ENCODE assay signal across 10 mouse cellular contexts in the genomic region with DNA sequence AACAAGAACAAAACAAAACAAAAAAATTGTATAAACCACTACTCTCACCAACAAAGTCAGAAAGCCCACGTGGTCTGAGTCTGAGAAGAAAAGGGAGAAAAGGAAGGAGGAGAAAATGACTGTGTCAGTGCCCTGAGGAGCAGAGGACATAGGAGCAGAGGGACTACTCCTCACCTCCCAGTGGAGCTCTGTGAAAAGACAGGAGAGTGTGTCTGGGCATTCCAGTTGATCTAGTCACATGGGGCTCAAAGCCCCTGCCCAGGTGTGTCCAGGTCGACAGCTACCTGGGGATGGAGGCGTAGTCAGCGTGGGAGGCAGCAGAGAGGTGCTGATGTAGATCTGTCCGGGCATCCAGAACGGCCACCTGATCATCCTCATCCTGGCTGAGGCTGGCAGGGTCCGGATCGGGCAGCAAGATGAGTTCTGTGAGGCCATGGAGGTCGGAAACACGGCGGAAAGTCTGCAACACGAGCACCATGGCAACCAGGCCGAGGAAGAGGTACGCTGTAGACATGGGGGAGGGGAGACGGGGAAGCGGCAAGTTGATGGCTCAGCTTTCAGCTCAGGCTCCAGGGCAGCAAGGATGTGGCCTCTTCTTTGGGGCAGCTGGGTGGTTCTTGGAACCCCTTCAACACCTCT. TPM values are rescaled to one million over a fixed set of nuclear protein-coding genes. Genes with fewer than 3 reads are reported as not detected.
DNase-seq lines count a peak whose midpoint lies in the region; ATAC-seq lines count a peak whose summit lies in the region.
"Had no signal": no experiment of that assay in that cellular context is flagged by ENCODE, and none has a peak within 500 bp of the region (broad histone marks: within the 10 kb centered on the region; RNA-seq: fewer than 3 reads in every experiment).

No protein-coding gene starts in this region.

- ATAC-seq in neural tube, embryonic 11.5 days (ENCODE audit: insufficient read depth, low FRiP score, low TSS enrichment) = no peak
- 0 out of 2 replicates have a peak, but pooled peaks have one; percentile 65 for ATAC-seq in hindbrain, embryonic 14.5 days (ENCODE audit: low FRiP score)
- peak; percentile 50; the same call in 1 of the 2 replicates for ATAC-seq in neural tube, embryonic 13.5 days (ENCODE audit: low read depth)

- H3K4me3 ChIP-seq in neural tube, embryonic 11.5 days (ENCODE audit: low read depth, low read length) = no peak overlapping the region
- peak overlapping the region; percentile 51 for H3K4me3 ChIP-seq in embryonic facial prominence, embryonic 10.5 days
- no peak overlapping the region; the same call in 1 of the 2 replicates for H3K4me3 ChIP-seq in hindbrain, embryonic 14.5 days (replicated peaks; ENCODE audit: low read length)
- no peak overlapping the region for H3K4me3 ChIP-seq in neural tube, embryonic 13.5 days

- no peaks in the 10 kb centered on the region for H3K9me3 ChIP-seq in neural tube, embryonic 11.5 days (ENCODE audit: control insufficient read depth, low read length)
- H3K9me3 ChIP-seq in embryonic facial prominence, embryonic 10.5 days = peaks cover 10% of the 10 kb centered on the region
- H3K9me3 ChIP-seq in hindbrain, embryonic 14.5 days (ENCODE audit: control insufficient read depth, low read length) = peaks cover 3% of the 10 kb centered on the region; the same call in 1 of the 2 replicates
- no peaks in the 10 kb centered on the region; the same call in 1 of the 2 replicates for H3K9me3 ChIP-seq in neural tube, embryonic 13.5 days

- H3K36me3 ChIP-seq in neural tube, embryonic 11.5 days (ENCODE audit: control insufficient read depth, insufficient read depth, low read length) = no peaks in the 10 kb centered on the region
- H3K36me3 ChIP-seq in embryonic facial prominence, embryonic 10.5 days (replicated peaks) = no peaks in the 10 kb centered on the region
- H3K36me3 ChIP-seq in hindbrain, embryonic 14.5 days (replicated peaks; ENCODE audit: control insufficient read depth, insufficient read depth) = no peaks in the 10 kb centered on the region
- H3K36me3 ChIP-seq in neural tube, embryonic 13.5 days = no peaks in the 10 kb centered on the region

- no peak overlapping the region for H3K27ac ChIP-seq in neural tube, embryonic 11.5 days (ENCODE audit: low read depth, low read length)
- peak overlapping the region; percentile 80 for H3K27ac ChIP-seq in embryonic facial prominence, embryonic 10.5 days (replicated peaks)
- no peak overlapping the region for H3K27ac ChIP-seq in hindbrain, embryonic 14.5 days
- H3K27ac ChIP-seq in neural tube, embryonic 13.5 days (replicated peaks) = no peak overlapping the region

- peaks cover 5% of the 10 kb centered on the region for H3K4me1 ChIP-seq in neural tube, embryonic 11.5 days (ENCODE audit: control insufficient read depth, insufficient read depth, low read length)
- peaks cover 16% of the 10 kb centered on the region for H3K4me1 ChIP-seq in embryonic facial prominence, embryonic 10.5 days
- peaks cover 10% of the 10 kb centered on the region for H3K4me1 ChIP-seq in hindbrain, embryonic 14.5 days (replicated peaks; ENCODE audit: control insufficient read depth, insufficient read depth, low read length)
- peaks cover 9% of the 10 kb centered on the region for H3K4me1 ChIP-seq in neural tube, embryonic 13.5 days (replicated peaks)

- peak overlapping the region; percentile 20; the same call in 1 of the 2 replicates for H3K4me2 ChIP-seq in neural tube, embryonic 11.5 days (ENCODE audit: low read depth)
- peak overlapping the region; percentile 34; the same call in 1 of the 2 replicates for H3K4me2 ChIP-seq in hindbrain, embryonic 14.5 days (replicated peaks)
- H3K4me2 ChIP-seq in neural tube, embryonic 13.5 days = peak overlapping the region; percentile 38

- 12% methylated on average over 16 of the region's 16 CpGs for WGBS in neural tube, embryonic 11.5 days
- WGBS in embryonic facial prominence, embryonic 10.5 days = 9% methylated on average over 16 of the region's 16 CpGs
- 12% methylated on average over 16 of the region's 16 CpGs for WGBS in hindbrain, embryonic 14.5 days
- WGBS in neural tube, embryonic 13.5 days = 19% methylated on average over 16 of the region's 16 CpGs

- peak; percentile 41 for DNase-seq in neural tube, embryonic 11.5 days (ENCODE audit: low spot score)
- no peak for DNase-seq in neural tube, embryonic 10.5 days (ENCODE audit: extremely low spot score, low spot score)
- DNase-seq in embryonic facial prominence, embryonic 10.5 days (ENCODE audit: low spot score) = peak; percentile 76
- DNase-seq in hindbrain, embryonic 14.5 days (ENCODE audit: low spot score) = no peak
- DNase-seq in gastrocnemius, postnatal 25 days = no peak
- DNase-seq in ovary, postnatal 36 days (ENCODE audit: low spot score) = no peak
- no peak for DNase-seq in urinary bladder, adult 18-20 months (ENCODE audit: low spot score in 2 of 2)
- DNase-seq: cerebellum, adult 18-20 months; gastrocnemius, postnatal 36 days had no signal

- peak overlapping the region; percentile 35; the same call in 1 of the 2 replicates for H3K9ac ChIP-seq in neural tube, embryonic 11.5 days (ENCODE audit: low read length)
- peak overlapping the region; percentile 20; the same call in 1 of the 2 replicates for H3K9ac ChIP-seq in hindbrain, embryonic 14.5 days
- H3K9ac ChIP-seq in neural tube, embryonic 13.5 days = peak overlapping the region; percentile 54

- no peaks in the 10 kb centered on the region for H3K27me3 ChIP-seq in neural tube, embryonic 11.5 days (ENCODE audit: control insufficient read depth, insufficient read depth, low read length)
- H3K27me3 ChIP-seq in embryonic facial prominence, embryonic 10.5 days (replicated peaks; ENCODE audit: low read depth, poor library complexity, severe bottlenecking) = peaks cover 9% of the 10 kb centered on the region
- H3K27me3 ChIP-seq in hindbrain, embryonic 14.5 days (ENCODE audit: control insufficient read depth, insufficient read depth, low read length) = no peaks in the 10 kb centered on the region
- peaks cover 5% of the 10 kb centered on the region for H3K27me3 ChIP-seq in neural tube, embryonic 13.5 days

RNA-seq across cellular contexts. Expression of a gene that starts 7.4 kb away (rescaled TPM):
- 0.41 and 1.2 TPM in 2 replicates for polyA plus RNA-seq in neural tube, embryonic 11.5 days (2014; fragmentation: Nextera tagmentation; extraction: Ambion mirVana)
- 0.74 and 1.1 TPM in 2 replicates for polyA plus RNA-seq in embryonic facial prominence, embryonic 10.5 days (2016; fragmentation: Nextera tagmentation; extraction: Ambion mirVana)
- 0.66 and 0.78 TPM in 2 replicates for polyA plus RNA-seq in hindbrain, embryonic 14.5 days (2014; fragmentation: Nextera tagmentation; extraction: Ambion mirVana)
- 0.43 and 0.68 TPM in 2 replicates for polyA plus RNA-seq in neural tube, embryonic 13.5 days (2015; fragmentation: Nextera tagmentation; extraction: Ambion mirVana)
- total RNA-seq in gastrocnemius, postnatal 25 days (2021) = 1 to 10 TPM; 1.2 to 1.5 TPM

RNA-seq across cellular contexts. Expression of a gene that starts 11.0 kb away (rescaled TPM):
- 0.56 and 1.0 TPM in 2 replicates for polyA plus RNA-seq in neural tube, embryonic 11.5 days (2014; fragmentation: Nextera tagmentation; extraction: Ambion mirVana)
- polyA plus RNA-seq in embryonic facial prominence, embryonic 10.5 days (2016; fragmentation: Nextera tagmentation; extraction: Ambion mirVana) = 0.10 and 0.24 TPM in 2 replicates
- 2.6 and 3.3 TPM in 2 replicates for polyA plus RNA-seq in hindbrain, embryonic 14.5 days (2014; fragmentation: Nextera tagmentation; extraction: Ambion mirVana)
- 1.4 and 1.9 TPM in 2 replicates for polyA plus RNA-seq in neural tube, embryonic 13.5 days (2015; fragmentation: Nextera tagmentation; extraction: Ambion mirVana)
- under 1 TPM in 1 of 2 experiments, not detected in 1; 0.29 TPM for total RNA-seq in gastrocnemius, postnatal 25 days (2021)

RNA-seq across cellular contexts. Expression of a gene that starts 13.3 kb away (rescaled TPM):
- 87.3 and 94.1 TPM in 2 replicates for polyA plus RNA-seq in neural tube, embryonic 11.5 days (2014; fragmentation: Nextera tagmentation; extraction: Ambion mirVana)
- polyA plus RNA-seq in embryonic facial prominence, embryonic 10.5 days (2016; fragmentation: Nextera tagmentation; extraction: Ambion mirVana) = 100 and 102 TPM in 2 replicates
- polyA plus RNA-seq in hindbrain, embryonic 14.5 days (2014; fragmentation: Nextera tagmentation; extraction: Ambion mirVana) = 96.6 and 101 TPM in 2 replicates
- 75.6 and 90.6 TPM in 2 replicates for polyA plus RNA-seq in neural tube, embryonic 13.5 days (2015; fragmentation: Nextera tagmentation; extraction: Ambion mirVana)
- total RNA-seq in gastrocnemius, postnatal 25 days (2021) = 10 to 100 TPM; 44.8 to 47.6 TPM

RNA-seq across cellular contexts. Expression of a gene that starts 23.4 kb away (rescaled TPM):
- 1.2 and 1.6 TPM in 2 replicates for polyA plus RNA-seq in neural tube, embryonic 11.5 days (2014; fragmentation: Nextera tagmentation; extraction: Ambion mirVana)
- polyA plus RNA-seq in embryonic facial prominence, embryonic 10.5 days (2016; fragmentation: Nextera tagmentation; extraction: Ambion mirVana) = 4.4 and 4.6 TPM in 2 replicates
- 0.61 and 0.67 TPM in 2 replicates for polyA plus RNA-seq in hindbrain, embryonic 14.5 days (2014; fragmentation: Nextera tagmentation; extraction: Ambion mirVana)
- polyA plus RNA-seq in neural tube, embryonic 13.5 days (2015; fragmentation: Nextera tagmentation; extraction: Ambion mirVana) = 1.3 and 1.7 TPM in 2 replicates
- 1 to 10 TPM in 1 of 2 experiments, under 1 TPM in 1; 0.31 to 1.4 TPM for total RNA-seq in gastrocnemius, postnatal 25 days (2021)

RNA-seq across cellular contexts. Expression of a gene that starts 44.4 kb away (rescaled TPM):
- 321 and 325 TPM in 2 replicates for polyA plus RNA-seq in neural tube, embryonic 11.5 days (2014; fragmentation: Nextera tagmentation; extraction: Ambion mirVana)
- 303 and 307 TPM in 2 replicates for polyA plus RNA-seq in embryonic facial prominence, embryonic 10.5 days (2016; fragmentation: Nextera tagmentation; extraction: Ambion mirVana)
- 295 and 302 TPM in 2 replicates for polyA plus RNA-seq in hindbrain, embryonic 14.5 days (2014; fragmentation: Nextera tagmentation; extraction: Ambion mirVana)
- 310 and 326 TPM in 2 replicates for polyA plus RNA-seq in neural tube, embryonic 13.5 days (2015; fragmentation: Nextera tagmentation; extraction: Ambion mirVana)
- 100 to 1,000 TPM; 156 to 200 TPM for total RNA-seq in gastrocnemius, postnatal 25 days (2021)

Comparison
In these comparisons a context has a peak if more than half of its experiments do, and no peak if none do; other contexts are left out.
1. DNase-seq: peak in neural tube, embryonic 11.5 days (single experiment) and embryonic facial prominence, embryonic 10.5 days (single experiment); none in neural tube, embryonic 10.5 days (single experiment), hindbrain, embryonic 14.5 days (single experiment), gastrocnemius, postnatal 25 days (single experiment), ovary, postnatal 36 days (single experiment) and urinary bladder, adult 18-20 months (0 of 2).
2. Peak in every context shown above with its lines, with median percentiles within 50 percentile points of each other: H3K4me2 ChIP-seq and H3K9ac ChIP-seq.